Mouse (Mus musculus) heart, embryonic 15.5 days (tissue): Measurements from ENCODE around the gene Syne3. TPM values are rescaled to one million over a fixed set of nuclear protein-coding genes. Genes with fewer than 3 reads are reported as not detected.
A peak's percentile ranks its signal among the peaks of the same experiment; 100 is the strongest.

Experiments
- ATAC-seq: fragments of 200-750 bp; cut with Nextera tagmentation; replicated peaks from 2 replicates; pipeline ENCODE4 v1.8.0; 2017; ENCODE audit warnings: low read depth, moderate TSS enrichment; ENCODE audit not compliant: insufficient number of reproducible peaks, insufficient read depth, low FRiP score
- H3K27ac ChIP-seq: fragments of 300-500 bp; sonication (generic); 2 replicates; pipeline ENCODE4 v1.5.1; 2015; ENCODE audit warnings: mild to moderate bottlenecking, inconsistent platforms
- H3K27me3 ChIP-seq: fragments of 300-500 bp; sonication (generic); 2 replicates; pipeline ENCODE4 v1.6.1; 2015; ENCODE audit warnings: inconsistent platforms
- H3K36me3 ChIP-seq: fragments of 300-500 bp; sonication (generic); 2 replicates; pipeline ENCODE4 v1.6.1; 2015; ENCODE audit warnings: mild to moderate bottlenecking, inconsistent platforms
- H3K4me1 ChIP-seq: fragments of 300-500 bp; sonication (generic); replicated peaks from 2 replicates; pipeline ENCODE4 v1.6.1; 2015; ENCODE audit warnings: inconsistent platforms
- H3K4me2 ChIP-seq: fragments of 300-500 bp; sonication (generic); 2 replicates; pipeline ENCODE4 v1.6.1; 2015; ENCODE audit warnings: inconsistent platforms, mild to moderate bottlenecking, moderate library complexity
- H3K4me3 ChIP-seq: fragments of 300-500 bp; sonication (generic); 2 replicates; pipeline ENCODE4 v1.5.1; 2015; ENCODE audit warnings: mild to moderate bottlenecking, inconsistent platforms
- H3K9ac ChIP-seq: fragments of 300-500 bp; sonication (generic); 2 replicates; pipeline ENCODE4 v1.6.1; 2015; ENCODE audit warnings: mild to moderate bottlenecking, inconsistent platforms
- H3K9me3 ChIP-seq: fragments of 300-500 bp; sonication (generic); replicated peaks from 2 replicates; pipeline ENCODE4 v1.6.1; 2016; ENCODE audit warnings: inconsistent platforms
- WGBS: fragments of 180-500 bp; shearing (Covaris S2); methylation state at CpG from one replicate; pipeline ENCODE4 v1.1.7; 2015; ENCODE audit warnings: mixed read lengths; 5-methylcytosine and 5-hydroxymethylcytosine counted together
- polyA plus RNA-seq: library from polyadenylated mRNA; unstranded; fragments of >200 nt; fragmentation: Nextera tagmentation; extraction: Ambion mirVana; gene quantifications from 2 replicates; pipeline ENCODE4 v1.2.1, GENCODE M21; 2015

Syne3 gene
- polyA plus RNA-seq, 1 experiment from 2014 or later = 1.6 TPM

DNA sequence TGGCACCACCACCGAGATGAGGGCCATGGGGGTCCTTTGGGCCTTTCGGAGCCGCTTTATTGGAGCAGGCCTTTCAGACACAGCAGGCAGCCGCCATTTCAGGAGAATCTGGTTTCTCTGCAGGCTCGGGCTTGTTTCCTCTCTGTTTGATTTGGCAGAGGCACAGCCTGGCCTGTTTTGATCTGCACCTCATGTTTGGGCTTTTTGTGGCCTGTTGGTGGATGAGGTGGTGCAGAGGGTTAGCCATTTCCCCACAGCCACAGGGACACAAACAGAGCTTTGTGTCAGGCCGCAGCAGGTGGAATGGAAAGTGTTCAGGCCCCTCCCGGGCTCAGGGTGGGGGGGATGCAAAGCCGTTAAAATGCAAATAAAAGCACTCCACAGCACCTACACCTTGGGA is 108.3 kb downstream of the Syne3 start:
- Histone ChIP-seq H3K27me3 (no peaks in the 10 kb centered on the region), H3K4me1 (peaks cover 15% of the 10 kb centered on the region), H3K36me3 (no peaks in the 10 kb centered on the region), H3K4me3 (no peak overlapping the region), H3K9ac (no peak overlapping the region), H3K27ac (no peak overlapping the region), H3K4me2 (no peak overlapping the region), H3K9me3 (no peaks in the 10 kb centered on the region)
- WGBS = 60% methylated on average over 8 of the region's 8 CpGs
- ATAC-seq = no peak

DNA sequence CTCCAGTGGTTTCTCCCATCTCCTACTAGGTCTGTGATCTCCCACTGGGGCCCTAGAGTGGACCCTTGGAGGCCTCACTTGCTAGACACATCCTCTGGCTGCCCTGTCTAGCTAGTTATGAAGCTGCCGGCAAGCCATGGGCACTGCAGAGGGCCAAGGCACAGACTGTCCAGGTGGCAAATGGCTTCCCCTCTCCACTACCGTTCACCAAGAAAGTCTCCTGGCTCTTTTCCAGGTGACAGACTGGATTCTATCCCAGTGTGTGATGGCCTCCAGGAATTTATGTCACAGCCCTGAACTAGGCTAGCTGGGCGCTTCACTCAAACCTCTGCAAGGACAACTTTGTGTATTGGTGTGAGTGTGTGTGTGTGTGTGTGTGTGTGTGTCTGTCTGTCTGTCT is 109.8 kb downstream of the Syne3 start:
- H3K27ac ChIP-seq = no peak overlapping the region
- no peak overlapping the region for H3K9ac ChIP-seq
- no peak overlapping the region for H3K4me3 ChIP-seq
- 44% methylated on average over 3 of the region's 3 CpGs for WGBS
- no peak for ATAC-seq
- no peak overlapping the region for H3K4me2 ChIP-seq
- H3K36me3 ChIP-seq = no peaks in the 10 kb centered on the region
- H3K9me3 ChIP-seq = no peaks in the 10 kb centered on the region
- peaks cover 15% of the 10 kb centered on the region for H3K4me1 ChIP-seq
- no peaks in the 10 kb centered on the region for H3K27me3 ChIP-seq

DNA sequence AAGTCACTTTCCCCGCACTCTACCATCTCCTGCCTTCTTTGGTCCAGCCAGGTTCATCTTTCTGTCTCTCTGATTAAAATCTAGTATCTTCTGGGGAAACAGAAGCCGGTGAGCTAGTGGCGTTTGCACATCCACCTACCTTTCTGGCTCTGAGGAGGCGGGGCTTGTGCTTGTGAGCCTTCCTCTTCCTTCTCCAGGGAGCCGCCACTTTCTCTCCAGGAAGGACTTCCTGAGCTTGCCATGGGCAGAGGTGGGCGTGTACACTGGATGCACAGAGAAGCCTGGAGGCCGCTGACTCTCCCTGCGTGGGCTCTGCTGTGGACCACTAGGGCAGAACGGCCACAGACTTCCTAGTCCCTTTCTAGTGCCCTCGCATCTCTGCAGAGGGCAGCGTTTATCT is 110.4 kb downstream of the Syne3 start:
- Histone ChIP-seq H3K4me3 (no peak overlapping the region), H3K9ac (no peak overlapping the region), H3K4me1 (peaks cover 15% of the 10 kb centered on the region), H3K36me3 (no peaks in the 10 kb centered on the region), H3K27me3 (no peaks in the 10 kb centered on the region), H3K4me2 (no peak overlapping the region), H3K9me3 (no peaks in the 10 kb centered on the region), H3K27ac (no peak overlapping the region)
- WGBS = 57% methylated on average over 11 of the region's 11 CpGs
- no peak for ATAC-seq

DNA sequence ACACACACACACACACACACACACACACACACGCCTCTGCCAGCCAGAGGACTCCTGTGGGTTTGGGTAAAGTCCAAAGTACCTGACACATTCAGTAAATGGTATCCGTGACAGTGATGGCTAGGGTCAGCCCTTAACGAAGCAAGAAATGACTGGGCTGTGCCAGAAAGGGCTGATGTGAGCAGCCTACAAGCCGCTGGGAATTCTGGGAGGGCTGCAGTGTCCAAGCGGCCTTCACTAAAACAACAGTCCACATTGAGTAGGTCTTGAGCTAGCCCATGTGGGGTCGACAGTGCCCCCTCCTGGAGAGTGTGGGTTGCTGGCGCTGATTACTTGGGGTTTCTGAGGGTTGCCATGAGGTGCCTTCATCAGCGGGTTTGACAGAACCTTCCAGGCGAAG is 110.9 kb downstream of the Syne3 start:
- no peak overlapping the region for H3K27ac ChIP-seq
- ATAC-seq = no peak

DNA sequence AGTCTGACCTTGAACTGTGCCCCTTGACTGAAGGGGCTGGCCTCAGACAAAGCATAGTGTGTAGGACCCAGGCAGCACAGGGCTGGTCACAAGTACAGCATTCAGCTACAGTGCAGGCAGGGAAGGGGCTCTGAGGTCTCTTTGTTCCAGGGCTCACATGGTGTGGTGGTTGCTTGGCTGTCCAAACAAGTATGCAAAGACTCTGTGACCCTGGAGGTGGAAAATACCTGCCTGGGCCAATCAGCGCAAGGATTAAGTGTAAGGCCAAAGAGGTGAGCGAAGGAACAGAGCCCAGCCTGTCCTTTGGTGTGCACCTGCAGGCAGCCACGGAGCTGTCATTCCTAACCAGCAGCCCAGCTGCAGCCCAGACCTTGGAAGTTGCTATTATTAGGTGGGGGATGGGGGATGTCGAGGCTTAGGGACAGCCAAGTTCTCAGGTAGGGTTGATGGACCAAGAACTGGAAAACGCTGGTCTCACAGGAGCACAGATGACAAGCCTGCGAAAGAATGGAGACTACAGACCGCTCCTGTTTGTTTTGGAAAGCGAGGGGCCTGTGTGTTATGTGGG is 112.5 kb downstream of the Syne3 start:
- H3K4me2 ChIP-seq = no peak overlapping the region
- no peak overlapping the region for H3K4me3 ChIP-seq
- WGBS = 58% methylated on average over 8 of the region's 8 CpGs
- no peaks in the 10 kb centered on the region for H3K36me3 ChIP-seq
- peak; percentile 42 for ATAC-seq
- H3K27me3 ChIP-seq = no peaks in the 10 kb centered on the region
- no peak overlapping the region; the same call in 1 of the 2 replicates for H3K27ac ChIP-seq
- no peaks in the 10 kb centered on the region for H3K9me3 ChIP-seq
- H3K4me1 ChIP-seq = peaks cover 15% of the 10 kb centered on the region
- no peak overlapping the region for H3K9ac ChIP-seq

More for the DNA sequence above, 110.9 kb downstream of the Syne3 start:
- Histone ChIP-seq H3K9me3 (no peaks in the 10 kb centered on the region), H3K4me3 (no peak overlapping the region), H3K9ac (no peak overlapping the region), H3K27me3 (no peaks in the 10 kb centered on the region), H3K4me1 (peaks cover 15% of the 10 kb centered on the region), H3K4me2 (no peak overlapping the region), H3K36me3 (no peaks in the 10 kb centered on the region)
- 70% methylated on average over 9 of the region's 9 CpGs for WGBS

DNA sequence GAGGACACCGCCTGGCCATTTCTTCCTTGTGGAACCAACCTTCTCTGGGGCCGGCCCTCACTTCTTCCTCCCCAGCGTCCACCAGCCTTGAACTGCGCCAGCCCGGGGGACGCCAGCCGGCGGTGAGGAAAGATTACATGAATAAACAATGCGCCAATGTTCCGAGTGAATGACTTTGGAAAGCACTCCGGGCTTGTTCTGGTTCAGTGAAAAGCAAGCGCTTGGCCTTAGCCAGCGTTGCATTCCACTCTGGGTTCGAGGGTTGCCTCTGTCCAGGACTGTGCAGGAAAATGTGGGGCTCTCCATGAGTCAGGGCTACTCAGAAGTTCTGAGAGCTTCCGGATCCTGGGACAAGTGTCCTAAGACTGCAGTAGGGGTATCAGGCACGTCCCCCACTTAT is 113.0 kb downstream of the Syne3 start:
- peak; percentile 9; the same call in 1 of the 2 replicates for ATAC-seq
- Histone ChIP-seq H3K4me1 (peaks cover 15% of the 10 kb centered on the region), H3K4me3 (no peak overlapping the region), H3K9me3 (no peaks in the 10 kb centered on the region; the same call in 1 of the 2 replicates), H3K27ac (no peak overlapping the region; the same call in 1 of the 2 replicates), H3K9ac (no peak overlapping the region), H3K36me3 (no peaks in the 10 kb centered on the region), H3K27me3 (no peaks in the 10 kb centered on the region), H3K4me2 (no peak overlapping the region)
- 63% methylated on average over 16 of the region's 16 CpGs for WGBS

DNA sequence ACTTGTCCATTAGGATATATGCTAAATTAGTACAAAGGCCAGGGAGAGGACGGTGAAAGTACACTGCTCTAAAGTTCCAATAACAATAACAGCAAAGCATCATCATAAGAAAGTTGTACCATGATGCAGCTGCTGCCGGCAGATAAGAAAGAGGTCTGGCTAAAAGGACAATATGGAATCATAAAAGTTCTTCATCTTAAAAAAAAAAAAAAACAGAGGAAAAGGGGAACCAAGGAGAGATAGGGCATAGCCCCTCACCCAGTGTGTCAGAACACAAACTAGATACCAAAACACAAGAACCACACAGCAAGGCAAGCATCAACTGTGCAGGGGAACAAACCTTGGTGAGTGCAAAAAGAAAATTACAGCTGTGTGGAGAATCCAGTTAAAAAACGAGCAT is 117.4 kb downstream of the Syne3 start:
- 89% methylated on average over 3 of the region's 3 CpGs for WGBS
- Histone ChIP-seq H3K27ac (no peak overlapping the region), H3K4me3 (no peak overlapping the region), H3K9me3 (no peaks in the 10 kb centered on the region; the same call in 1 of the 2 replicates), H3K4me1 (peaks cover 6% of the 10 kb centered on the region), H3K9ac (no peak overlapping the region), H3K36me3 (no peaks in the 10 kb centered on the region), H3K4me2 (no peak overlapping the region), H3K27me3 (no peaks in the 10 kb centered on the region)
- ATAC-seq = no peak

DNA sequence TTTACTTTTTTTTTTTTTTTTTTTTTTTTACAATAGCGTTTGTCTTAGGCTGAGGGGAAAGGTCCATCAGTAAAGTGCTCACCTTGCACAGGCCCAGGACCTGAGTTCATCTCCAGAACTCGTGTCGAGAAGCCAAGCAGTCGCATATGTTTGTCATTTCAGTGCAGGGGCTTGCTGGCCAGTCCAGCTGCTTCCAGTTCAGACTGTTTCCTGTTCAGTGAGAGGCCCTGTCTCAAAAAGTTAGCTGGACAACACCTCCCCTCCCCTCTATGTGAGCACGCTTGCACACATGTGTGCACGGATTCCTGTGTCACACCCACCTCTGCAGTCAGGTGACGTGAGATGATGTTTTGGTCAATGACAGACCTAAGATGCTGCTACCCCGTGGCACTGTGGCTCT is 119.5 kb downstream of the Syne3 start:
- H3K4me2 ChIP-seq = no peak overlapping the region
- H3K27me3 ChIP-seq = no peaks in the 10 kb centered on the region
- H3K4me1 ChIP-seq = no peaks in the 10 kb centered on the region
- H3K4me3 ChIP-seq = no peak overlapping the region
- 86% methylated on average over 8 of the region's 8 CpGs for whole genome bisulfite sequencing
- no peaks in the 10 kb centered on the region; the same call in 1 of the 2 replicates for H3K9me3 ChIP-seq
- H3K27ac ChIP-seq = no peak overlapping the region
- H3K36me3 ChIP-seq = no peaks in the 10 kb centered on the region
- ATAC-seq = no peak
- no peak overlapping the region for H3K9ac ChIP-seq

DNA sequence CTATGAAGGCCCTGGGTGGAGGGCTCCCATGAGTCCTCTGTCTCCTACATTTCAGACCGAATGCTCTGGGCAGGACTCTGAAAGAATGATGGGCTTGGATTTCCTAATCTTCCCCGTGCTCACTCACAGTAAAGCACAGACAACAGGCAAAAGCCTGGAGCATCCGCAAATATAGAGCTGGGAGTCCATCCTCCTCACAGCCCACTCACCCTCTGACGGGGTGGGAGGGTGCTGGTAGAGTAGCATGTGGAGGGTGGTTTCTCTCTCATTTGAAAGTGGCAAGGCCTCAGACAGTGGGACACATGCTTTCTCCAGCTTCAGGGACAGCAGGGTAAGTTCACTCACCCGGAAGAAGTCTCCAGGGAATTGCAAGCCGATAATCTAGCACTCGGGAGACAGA is 123.5 kb downstream of the Syne3 start:
- H3K4me1 ChIP-seq = no peaks in the 10 kb centered on the region
- ATAC-seq = no peak
- H3K27ac ChIP-seq = no peak overlapping the region
- no peaks in the 10 kb centered on the region for H3K36me3 ChIP-seq
- WGBS = 71% methylated on average over 7 of the region's 7 CpGs
- H3K4me2 ChIP-seq = no peak overlapping the region
- no peak overlapping the region for H3K4me3 ChIP-seq
- H3K27me3 ChIP-seq = no peaks in the 10 kb centered on the region
- H3K9ac ChIP-seq = no peak overlapping the region
- no peaks in the 10 kb centered on the region for H3K9me3 ChIP-seq

DNA sequence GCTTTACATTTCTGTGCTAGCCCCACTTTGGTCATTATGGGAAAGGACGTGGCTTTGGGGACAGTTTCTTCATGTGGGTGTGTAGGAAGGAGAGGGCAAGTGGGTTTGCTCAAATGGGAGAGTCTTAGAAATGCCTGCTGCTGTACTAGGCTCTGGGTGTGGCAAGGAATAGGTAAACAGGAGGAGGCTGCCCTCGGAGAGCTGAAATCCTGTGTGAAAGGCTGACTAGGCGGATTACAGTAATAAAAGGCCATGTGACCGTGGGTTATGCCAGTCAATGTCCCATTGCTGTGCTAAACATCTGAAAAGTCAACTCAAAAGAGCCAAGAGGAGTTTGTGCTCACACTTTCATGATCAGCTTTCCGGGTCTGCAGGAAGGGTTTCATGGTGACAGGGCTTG is 127.1 kb downstream of the Syne3 start:
- H3K4me2 ChIP-seq = no peak overlapping the region
- ATAC-seq = no peak
- no peak overlapping the region for H3K9ac ChIP-seq
- H3K4me3 ChIP-seq = no peak overlapping the region
- no peaks in the 10 kb centered on the region for H3K27me3 ChIP-seq
- 59% methylated on average over 5 of the region's 5 CpGs for WGBS
- no peaks in the 10 kb centered on the region for H3K9me3 ChIP-seq
- H3K27ac ChIP-seq = no peak overlapping the region
- H3K4me1 ChIP-seq = no peaks in the 10 kb centered on the region
- no peaks in the 10 kb centered on the region for H3K36me3 ChIP-seq

DNA sequence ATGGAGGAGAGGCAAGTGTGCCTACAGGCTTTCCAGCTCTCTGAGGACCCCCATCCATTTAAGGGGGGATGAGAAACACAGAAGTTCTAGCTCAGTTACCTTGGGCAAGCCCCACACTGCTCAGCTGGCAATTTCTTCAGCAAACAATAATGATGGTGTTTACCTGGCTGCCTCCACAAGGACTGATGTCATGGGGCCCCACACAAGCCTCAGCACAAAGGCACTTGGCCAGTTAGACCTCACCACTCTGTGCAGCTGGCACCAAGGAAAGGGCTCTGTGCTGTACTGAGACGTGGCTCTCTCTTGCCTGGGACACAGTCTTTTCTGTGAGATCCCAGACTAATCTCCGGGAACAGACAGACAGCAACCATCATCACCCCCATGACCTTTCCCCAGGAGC is 127.5 kb downstream of the Syne3 start:
- Histone ChIP-seq H3K9me3 (no peaks in the 10 kb centered on the region), H3K36me3 (no peaks in the 10 kb centered on the region), H3K27ac (no peak overlapping the region), H3K4me3 (no peak overlapping the region), H3K4me2 (no peak overlapping the region), H3K27me3 (no peaks in the 10 kb centered on the region), H3K9ac (no peak overlapping the region), H3K4me1 (no peaks in the 10 kb centered on the region)
- ATAC-seq = no peak
- WGBS = 32% methylated on average over 2 of the region's 2 CpGs

DNA sequence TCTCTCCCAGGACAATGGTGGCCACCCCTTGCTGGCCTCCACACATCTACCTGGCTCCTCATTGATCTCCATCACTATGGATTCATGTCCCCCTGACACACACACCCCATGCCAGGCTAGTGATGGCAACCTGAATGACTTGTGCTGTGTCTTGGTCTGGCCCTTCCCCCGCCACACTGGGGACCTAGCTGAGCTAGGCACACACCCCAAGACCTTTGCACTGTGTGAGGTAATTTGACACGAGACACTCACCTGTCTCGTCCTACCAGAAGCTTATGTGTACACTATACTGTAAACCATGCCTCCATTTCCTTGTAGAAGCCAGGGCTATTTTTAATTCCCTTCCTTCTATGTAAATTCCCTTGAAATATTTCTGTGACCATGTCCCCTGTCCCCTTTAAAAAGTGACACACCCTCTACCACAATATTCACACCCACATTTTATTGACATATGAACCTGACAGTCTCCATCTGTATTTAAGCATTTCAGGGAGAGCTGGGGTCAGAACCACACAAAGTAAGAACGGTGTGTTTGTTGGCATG is 128.0 kb downstream of the Syne3 start:
- H3K9me3 ChIP-seq = no peaks in the 10 kb centered on the region
- ATAC-seq = no peak
- H3K27me3 ChIP-seq = no peaks in the 10 kb centered on the region
- no peak overlapping the region for H3K27ac ChIP-seq
- no peak overlapping the region for H3K9ac ChIP-seq
- no peaks in the 10 kb centered on the region for H3K4me1 ChIP-seq
- no peak overlapping the region for H3K4me2 ChIP-seq
- H3K4me3 ChIP-seq = no peak overlapping the region
- H3K36me3 ChIP-seq = no peaks in the 10 kb centered on the region
- WGBS = 78% methylated on average over 4 of the region's 4 CpGs
